Mouse (Mus musculus): Measurements from ENCODE around the gene Tmc5. TPM values are rescaled to one million over a fixed set of nuclear protein-coding genes. Genes with fewer than 3 reads are reported as not detected.

Tmc5 gene
- polyA plus RNA-seq (2012; rRNA removed) (0.29 and 0.32 TPM in 2 replicates), polyA plus RNA-seq (2014; fragmentation: Nextera tagmentation; extraction: Ambion mirVana) (0.15 and 0.37 TPM in 2 replicates)

DNA sequence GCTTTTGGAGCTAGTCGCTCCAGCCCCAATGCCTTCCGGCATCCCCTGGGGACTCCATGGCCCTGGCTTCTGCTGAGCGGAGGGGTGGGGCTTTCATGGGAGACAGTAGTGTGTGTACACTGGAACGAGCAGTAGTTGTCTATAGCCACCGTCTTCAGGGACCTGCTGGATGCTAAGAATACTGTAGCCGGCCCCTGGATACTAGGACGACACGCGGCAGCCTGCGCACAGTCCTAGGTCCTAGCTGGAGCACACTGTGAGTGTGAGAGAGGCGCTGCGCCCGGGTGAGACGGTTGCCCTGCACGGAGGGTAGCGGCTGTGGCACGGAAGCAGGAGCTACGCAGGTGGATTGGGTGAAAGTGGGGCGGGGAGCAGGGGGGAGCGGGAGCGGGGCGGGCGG lies at the start of gene Tmc5:
TSS of gene Tmc5 (plus strand) at position 97 of the 400 bp plus-strand sequence.
- Histone ChIP-seq H3K4me2 (replicated peaks; ENCODE audit: low read depth, low read length, severe bottlenecking) (peak within 1 kb of the TSS; percentile 29; the same call in 1 of the 2 replicates), H3K27ac (replicated peaks; ENCODE audit: low read depth, low read length) (no peak within 1 kb of the TSS), H3K9ac (ENCODE audit: low read depth, low read length, severe bottlenecking) (peak within 1 kb of the TSS; percentile 17; the same call in 1 of the 2 replicates), H3K9me3 (ENCODE audit: control insufficient read depth, low read length) (no peaks in the 10 kb centered on the region), H3K27me3 (ENCODE audit: control insufficient read depth, insufficient read depth, low read length) (peaks cover 22% of the 10 kb centered on the region), H3K36me3 (ENCODE audit: control insufficient read depth, insufficient read depth, low read length) (no peaks in the 10 kb centered on the region), H3K4me1 (ENCODE audit: control insufficient read depth, insufficient read depth, low read length) (peaks cover 13% of the 10 kb centered on the region), H3K4me3 (replicated peaks; ENCODE audit: low read length) (peak within 1 kb of the TSS; percentile 14)
- no peak for TF ChIP-seq POLR2A (IDR thresholded peaks at IDR 0.05; ENCODE audit: borderline replicate concordance, extremely low read depth, insufficient read depth, insufficient read length)
- ATAC-seq (ENCODE audit: low FRiP score, low read depth) (no peak), DNase-seq (ENCODE audit: low spot score) (no peak)
- 9% methylated on average over 19 of the region's 23 CpGs for WGBS

GRCm38 (mm10) chr7:118547451-118547850 lies 49.6 kb upstream of the Tmc5 start:
- ATAC-seq (ENCODE audit: low FRiP score, low read depth) (no peak), DNase-seq (ENCODE audit: low spot score) (no peak)
- no peak overlapping the region for H3K27ac ChIP-seq (replicated peaks; ENCODE audit: low read depth, low read length)
- H3K9me3 ChIP-seq (ENCODE audit: control insufficient read depth, low read length), result no peaks in the 10 kb centered on the region
- no peak overlapping the region for H3K4me2 ChIP-seq (replicated peaks; ENCODE audit: low read depth, low read length, severe bottlenecking)
- 56% methylated on average over 10 of the region's 10 CpGs for WGBS
- H3K4me1 ChIP-seq (ENCODE audit: control insufficient read depth, insufficient read depth, low read length), result no peaks in the 10 kb centered on the region
- H3K4me3 ChIP-seq (replicated peaks; ENCODE audit: low read length), result no peak overlapping the region
- H3K27me3 ChIP-seq (ENCODE audit: control insufficient read depth, insufficient read depth, low read length), result no peaks in the 10 kb centered on the region
- H3K36me3 ChIP-seq (ENCODE audit: control insufficient read depth, insufficient read depth, low read length), result no peaks in the 10 kb centered on the region; the same call in 1 of the 2 replicates
- no peak for TF ChIP-seq POLR2A (IDR thresholded peaks at IDR 0.05; ENCODE audit: borderline replicate concordance, extremely low read depth, insufficient read depth, insufficient read length)
- H3K9ac ChIP-seq (ENCODE audit: low read depth, low read length, severe bottlenecking), result no peak overlapping the region

DNA sequence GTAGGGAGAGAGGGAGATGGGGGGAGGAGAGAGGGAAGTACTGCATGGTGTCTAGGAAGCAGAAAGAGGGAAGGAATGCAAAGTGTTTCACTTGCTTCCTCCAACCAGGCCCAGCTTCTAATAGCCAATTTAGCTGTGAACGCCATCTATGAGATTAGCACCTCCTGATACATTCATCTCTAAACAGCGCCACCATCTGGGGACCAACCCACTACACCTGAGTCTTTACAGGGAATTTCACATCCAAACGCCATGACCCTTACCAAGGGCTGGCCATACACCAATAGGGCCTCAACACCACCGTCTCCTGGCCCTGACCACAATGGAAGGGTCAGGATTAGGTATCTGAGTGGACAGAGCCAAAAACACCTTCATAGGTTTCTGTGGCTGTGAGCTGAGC lies 43.2 kb upstream of the Tmc5 start:
- no peaks in the 10 kb centered on the region for H3K27me3 ChIP-seq (ENCODE audit: control insufficient read depth, insufficient read depth, low read length)
- peaks cover 4% of the 10 kb centered on the region; the same call in 1 of the 2 replicates for H3K36me3 ChIP-seq (ENCODE audit: control insufficient read depth, insufficient read depth, low read length)
- no peak overlapping the region for H3K4me2 ChIP-seq (replicated peaks; ENCODE audit: low read depth, low read length, severe bottlenecking)
- H3K9ac ChIP-seq (ENCODE audit: low read depth, low read length, severe bottlenecking), result no peak overlapping the region
- H3K9me3 ChIP-seq (ENCODE audit: control insufficient read depth, low read length), result no peaks in the 10 kb centered on the region; the same call in 1 of the 2 replicates
- TF ChIP-seq POLR2A (IDR thresholded peaks at IDR 0.05; ENCODE audit: borderline replicate concordance, extremely low read depth, insufficient read depth, insufficient read length), result no peak
- ATAC-seq (ENCODE audit: low FRiP score, low read depth), result no peak; the same call in 1 of the 2 replicates
- no peak overlapping the region for H3K4me3 ChIP-seq (replicated peaks; ENCODE audit: low read length)
- 73% methylated on average over 4 of the region's 4 CpGs for WGBS
- H3K27ac ChIP-seq (replicated peaks; ENCODE audit: low read depth, low read length), result no peak overlapping the region
- DNase-seq (ENCODE audit: low spot score), result no peak
- H3K4me1 ChIP-seq (ENCODE audit: control insufficient read depth, insufficient read depth, low read length), result no peaks in the 10 kb centered on the region

DNA sequence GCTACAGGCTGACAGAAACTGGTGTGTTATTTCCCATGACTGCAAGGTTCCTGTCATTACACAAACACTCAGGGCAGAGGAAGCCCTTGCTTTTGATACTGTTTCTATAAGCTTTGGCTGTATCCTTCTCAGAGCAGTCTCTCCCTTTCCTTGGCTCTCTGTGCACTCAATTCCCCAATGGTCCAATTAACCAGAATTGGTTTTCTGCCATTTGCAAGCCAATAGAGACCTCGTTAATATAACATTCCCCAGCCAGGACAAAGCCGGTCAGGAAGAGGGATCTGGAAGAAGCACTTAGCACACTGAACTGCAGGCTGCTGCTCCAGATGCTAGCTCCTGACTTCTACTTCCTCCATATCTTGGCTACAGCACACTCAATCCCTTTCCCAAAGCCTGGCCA lies 42.8 kb upstream of the Tmc5 start:
- no peak overlapping the region for H3K27ac ChIP-seq (replicated peaks; ENCODE audit: low read depth, low read length)
- no peak for TF ChIP-seq POLR2A (IDR thresholded peaks at IDR 0.05; ENCODE audit: borderline replicate concordance, extremely low read depth, insufficient read depth, insufficient read length)
- H3K4me3 ChIP-seq (replicated peaks; ENCODE audit: low read length), result no peak overlapping the region
- H3K27me3 ChIP-seq (ENCODE audit: control insufficient read depth, insufficient read depth, low read length), result no peaks in the 10 kb centered on the region
- H3K4me2 ChIP-seq (replicated peaks; ENCODE audit: low read depth, low read length, severe bottlenecking), result no peak overlapping the region
- H3K4me1 ChIP-seq (ENCODE audit: control insufficient read depth, insufficient read depth, low read length), result no peaks in the 10 kb centered on the region
- peaks cover 4% of the 10 kb centered on the region; the same call in 1 of the 2 replicates for H3K36me3 ChIP-seq (ENCODE audit: control insufficient read depth, insufficient read depth, low read length)
- DNase-seq (ENCODE audit: low spot score) (peak; percentile 29), ATAC-seq (ENCODE audit: low FRiP score, low read depth) (peak; percentile 79)
- WGBS, result 36% methylated on average over 2 of the region's 2 CpGs
- no peak overlapping the region for H3K9ac ChIP-seq (ENCODE audit: low read depth, low read length, severe bottlenecking)
- no peaks in the 10 kb centered on the region; the same call in 1 of the 2 replicates for H3K9me3 ChIP-seq (ENCODE audit: control insufficient read depth, low read length)

GRCm38 (mm10) chr7:118569121-118569543 lies 28.0 kb upstream of the Tmc5 start:
- no peak overlapping the region for H3K4me3 ChIP-seq (replicated peaks; ENCODE audit: low read length)
- ATAC-seq (ENCODE audit: low FRiP score, low read depth), result no peak
- H3K36me3 ChIP-seq (ENCODE audit: control insufficient read depth, insufficient read depth, low read length), result 0 out of 2 replicates have a peak, but pooled peaks cover under 1% of the 10 kb centered on the region
- H3K27me3 ChIP-seq (ENCODE audit: control insufficient read depth, insufficient read depth, low read length), result no peaks in the 10 kb centered on the region
- TF ChIP-seq POLR2A (IDR thresholded peaks at IDR 0.05; ENCODE audit: borderline replicate concordance, extremely low read depth, insufficient read depth, insufficient read length), result no peak
- H3K9ac ChIP-seq (ENCODE audit: low read depth, low read length, severe bottlenecking), result no peak overlapping the region
- no peaks in the 10 kb centered on the region for H3K9me3 ChIP-seq (ENCODE audit: control insufficient read depth, low read length)
- H3K4me1 ChIP-seq (ENCODE audit: control insufficient read depth, insufficient read depth, low read length), result no peaks in the 10 kb centered on the region
- H3K4me2 ChIP-seq (replicated peaks; ENCODE audit: low read depth, low read length, severe bottlenecking), result no peak overlapping the region
- WGBS, result 84% methylated on average over 6 of the region's 6 CpGs
- no peak for DNase-seq (ENCODE audit: low spot score)
- H3K27ac ChIP-seq (replicated peaks; ENCODE audit: low read depth, low read length), result no peak overlapping the region

Measured in limb, embryonic 14.5 days (tissue).